Mouse (Mus musculus): Measurements from ENCODE around the gene Slc25a36. TPM values are rescaled to one million over a fixed set of nuclear protein-coding genes. Genes with fewer than 3 reads are reported as not detected.

The Slc25a36 gene
- total and polyA plus RNA-seq, 2 experiments = 0.95 to 8.3 TPM

GRCm38 (mm10) chr9:97145351-97145750 lies 34.4 kb upstream of the Slc25a36 start:
- H3K79me2 ChIP-seq (ENCODE audit: control insufficient read depth, insufficient read depth, low read length) = no peaks in the 10 kb centered on the region
- H3K27me3 ChIP-seq (ENCODE audit: control insufficient read depth, insufficient read depth, low read length) = peaks cover 9% of the 10 kb centered on the region; the same call in 1 of the 2 replicates
- WGBS = 66% methylated on average over 6 of the region's 6 CpGs
- no peaks in the 10 kb centered on the region; the same call in none of the 2 replicates for H3K4me1 ChIP-seq (ENCODE audit: control insufficient read depth, insufficient read depth, low read length)
- no peak overlapping the region for H3K9ac ChIP-seq (ENCODE audit: low read depth, low read length)
- no peaks in the 10 kb centered on the region for H3K36me3 ChIP-seq (ENCODE audit: control insufficient read depth, insufficient read depth, low read length)
- H3K27ac ChIP-seq (replicated peaks; ENCODE audit: insufficient read depth, low read depth, low read length) = no peak overlapping the region
- H3K4me3 ChIP-seq (ENCODE audit: insufficient read depth, low read depth, low read length) = no peak overlapping the region
- TF ChIP-seq POLR2A (IDR thresholded peaks at IDR 0.05; ENCODE audit: extremely low read depth, insufficient read depth, low read length) (no peak), CTCF (IDR thresholded peaks at IDR 0.05; ENCODE audit: low read depth, low read length) (no peak)
- DNase-seq (ENCODE audit: extremely low read depth, low read depth, low spot score) = no peak

- no peak for DNase-seq (ENCODE audit: extremely low read depth, low read depth, low spot score)
- Histone ChIP-seq H3K27me3 (ENCODE audit: control insufficient read depth, insufficient read depth, low read length) (peaks cover 12% of the 10 kb centered on the region; the same call in 1 of the 2 replicates), H3K79me2 (ENCODE audit: control insufficient read depth, insufficient read depth, low read length) (no peaks in the 10 kb centered on the region), H3K27ac (replicated peaks; ENCODE audit: insufficient read depth, low read depth, low read length) (no peak overlapping the region), H3K9ac (ENCODE audit: low read depth, low read length) (no peak overlapping the region), H3K36me3 (ENCODE audit: control insufficient read depth, insufficient read depth, low read length) (no peaks in the 10 kb centered on the region), H3K4me1 (ENCODE audit: control insufficient read depth, insufficient read depth, low read length) (no peaks in the 10 kb centered on the region; the same call in none of the 2 replicates), H3K4me3 (ENCODE audit: insufficient read depth, low read depth, low read length) (no peak overlapping the region)
- 91% methylated on average over 5 of the region's 5 CpGs for WGBS
- TF ChIP-seq POLR2A (IDR thresholded peaks at IDR 0.05; ENCODE audit: extremely low read depth, insufficient read depth, low read length) (no peak), CTCF (IDR thresholded peaks at IDR 0.05; ENCODE audit: low read depth, low read length) (no peak)
Observed at GRCm38 (mm10) chr9:97143416-97143815, 32.5 kb upstream of the Slc25a36 start.

GRCm38 (mm10) chr9:97142558-97142957 lies 31.6 kb upstream of the Slc25a36 start:
- WGBS = 91% methylated on average over 1 of the region's 1 CpGs
- Histone ChIP-seq H3K27me3 (ENCODE audit: control insufficient read depth, insufficient read depth, low read length) (peaks cover 12% of the 10 kb centered on the region; the same call in 1 of the 2 replicates), H3K4me1 (ENCODE audit: control insufficient read depth, insufficient read depth, low read length) (no peaks in the 10 kb centered on the region; the same call in none of the 2 replicates), H3K9ac (ENCODE audit: low read depth, low read length) (no peak overlapping the region), H3K27ac (replicated peaks; ENCODE audit: insufficient read depth, low read depth, low read length) (no peak overlapping the region), H3K79me2 (ENCODE audit: control insufficient read depth, insufficient read depth, low read length) (no peaks in the 10 kb centered on the region), H3K4me3 (ENCODE audit: insufficient read depth, low read depth, low read length) (no peak overlapping the region), H3K36me3 (ENCODE audit: control insufficient read depth, insufficient read depth, low read length) (no peaks in the 10 kb centered on the region)
- TF ChIP-seq CTCF (IDR thresholded peaks at IDR 0.05; ENCODE audit: low read depth, low read length) = no peak
- TF ChIP-seq POLR2A (IDR thresholded peaks at IDR 0.05; ENCODE audit: extremely low read depth, insufficient read depth, low read length) = no peak
- DNase-seq (ENCODE audit: extremely low read depth, low read depth, low spot score) = no peak

- WGBS = 73% methylated on average over 2 of the region's 2 CpGs
- no peak for TF ChIP-seq CTCF (IDR thresholded peaks at IDR 0.05; ENCODE audit: low read depth, low read length)
- no peak for TF ChIP-seq POLR2A (IDR thresholded peaks at IDR 0.05; ENCODE audit: extremely low read depth, insufficient read depth, low read length)
Observed at GRCm38 (mm10) chr9:97141723-97142122, 30.8 kb upstream of the Slc25a36 start.

GRCm38 (mm10) chr9:97140145-97140932 lies 29.4 kb upstream of the Slc25a36 start:
- Histone ChIP-seq H3K4me1 (ENCODE audit: control insufficient read depth, insufficient read depth, low read length) (no peaks in the 10 kb centered on the region; the same call in 1 of the 2 replicates), H3K79me2 (ENCODE audit: control insufficient read depth, insufficient read depth, low read length) (no peaks in the 10 kb centered on the region), H3K27ac (replicated peaks; ENCODE audit: insufficient read depth, low read depth, low read length) (no peak overlapping the region), H3K27me3 (ENCODE audit: control insufficient read depth, insufficient read depth, low read length) (peaks cover 13% of the 10 kb centered on the region; the same call in 1 of the 2 replicates), H3K36me3 (ENCODE audit: control insufficient read depth, insufficient read depth, low read length) (no peaks in the 10 kb centered on the region), H3K4me3 (ENCODE audit: insufficient read depth, low read depth, low read length) (no peak overlapping the region), H3K9ac (ENCODE audit: low read depth, low read length) (no peak overlapping the region)
- DNase-seq (ENCODE audit: extremely low read depth, low read depth, low spot score) = peak; percentile 84
- TF ChIP-seq POLR2A (IDR thresholded peaks at IDR 0.05; ENCODE audit: extremely low read depth, insufficient read depth, low read length) (no peak), CTCF (IDR thresholded peaks at IDR 0.05; ENCODE audit: low read depth, low read length) (no peak)
- WGBS = 23% methylated on average over 10 of the region's 10 CpGs

More at GRCm38 (mm10) chr9:97141723-97142122, 30.8 kb upstream of the Slc25a36 start:
- H3K4me3 ChIP-seq (ENCODE audit: insufficient read depth, low read depth, low read length) = no peak overlapping the region
- no peak for DNase-seq (ENCODE audit: extremely low read depth, low read depth, low spot score)
- H3K4me1 ChIP-seq (ENCODE audit: control insufficient read depth, insufficient read depth, low read length) = no peaks in the 10 kb centered on the region; the same call in 1 of the 2 replicates
- H3K27ac ChIP-seq (replicated peaks; ENCODE audit: insufficient read depth, low read depth, low read length) = no peak overlapping the region
- peaks cover 12% of the 10 kb centered on the region; the same call in 1 of the 2 replicates for H3K27me3 ChIP-seq (ENCODE audit: control insufficient read depth, insufficient read depth, low read length)
- H3K36me3 ChIP-seq (ENCODE audit: control insufficient read depth, insufficient read depth, low read length) = no peaks in the 10 kb centered on the region
- H3K9ac ChIP-seq (ENCODE audit: low read depth, low read length) = no peak overlapping the region
- no peaks in the 10 kb centered on the region for H3K79me2 ChIP-seq (ENCODE audit: control insufficient read depth, insufficient read depth, low read length)

- peaks cover 9% of the 10 kb centered on the region; the same call in 1 of the 2 replicates for H3K27me3 ChIP-seq (ENCODE audit: control insufficient read depth, insufficient read depth, low read length)
- no peak for DNase-seq (ENCODE audit: extremely low read depth, low read depth, low spot score)
- 84% methylated on average over 4 of the region's 4 CpGs for WGBS
- H3K9ac ChIP-seq (ENCODE audit: low read depth, low read length) = no peak overlapping the region
- TF ChIP-seq POLR2A (IDR thresholded peaks at IDR 0.05; ENCODE audit: extremely low read depth, insufficient read depth, low read length) (no peak), CTCF (IDR thresholded peaks at IDR 0.05; ENCODE audit: low read depth, low read length) (no peak)
- no peak overlapping the region for H3K4me3 ChIP-seq (ENCODE audit: insufficient read depth, low read depth, low read length)
- H3K27ac ChIP-seq (replicated peaks; ENCODE audit: insufficient read depth, low read depth, low read length) = no peak overlapping the region
- H3K36me3 ChIP-seq (ENCODE audit: control insufficient read depth, insufficient read depth, low read length) = no peaks in the 10 kb centered on the region
- H3K79me2 ChIP-seq (ENCODE audit: control insufficient read depth, insufficient read depth, low read length) = no peaks in the 10 kb centered on the region
- no peaks in the 10 kb centered on the region; the same call in 1 of the 2 replicates for H3K4me1 ChIP-seq (ENCODE audit: control insufficient read depth, insufficient read depth, low read length)
Observed at GRCm38 (mm10) chr9:97137678-97138077, 26.7 kb upstream of the Slc25a36 start.

Measured in liver, adult 2 months (tissue).